8 mouse cellular contexts compared by ENCODE assay signal in genomic region chr9:25487446-25488110, GRCm38 (mm10). TPM values are rescaled to one million over a fixed set of nuclear protein-coding genes. Genes with fewer than 3 reads are reported as not detected.
A peak's percentile ranks its signal among the peaks of the same experiment; 100 is the strongest.
DNase-seq lines count a peak whose midpoint lies in the region; ATAC-seq and TF ChIP-seq lines count a peak whose summit lies in the region.
"Had no signal": no experiment of that assay in that cellular context is flagged by ENCODE, and none has a peak within 500 bp of the region (broad histone marks: within the 10 kb centered on the region; RNA-seq: fewer than 3 reads in every experiment).

No protein-coding gene starts in this region.

- H3K4me3 ChIP-seq in hindbrain, postnatal 0 days (ENCODE audit: low read length), result no peak overlapping the region
- H3K4me3 ChIP-seq in hindbrain, embryonic 11.5 days (ENCODE audit: low read depth, low read length), result no peak overlapping the region
- no peak overlapping the region for H3K4me3 ChIP-seq in heart, embryonic 14.5 days (ENCODE audit: control insufficient read depth in 1 of 2, insufficient read depth in 1 of 2, low read depth in 1 of 2, low read length in 2 of 2)
- no peak overlapping the region for H3K4me3 ChIP-seq in limb, embryonic 13.5 days
- H3K4me3 ChIP-seq in left cerebral cortex, adult 2 months, result no peak overlapping the region

- H3K9ac ChIP-seq in hindbrain, postnatal 0 days (replicated peaks; ENCODE audit: low read length), result no peak overlapping the region
- no peak overlapping the region for H3K9ac ChIP-seq in hindbrain, embryonic 11.5 days (ENCODE audit: low read depth, low read length)
- peak overlapping the region; percentile 4; the same call in 1 of the 2 replicates for H3K9ac ChIP-seq in heart, embryonic 14.5 days (ENCODE audit: low read length)
- no peak overlapping the region for H3K9ac ChIP-seq in limb, embryonic 13.5 days
- H3K9ac ChIP-seq: liver, embryonic 14.5 days had no signal

- no peak for TF ChIP-seq CTCF in hindbrain, postnatal 0 days (IDR thresholded peaks at IDR 0.05; ENCODE audit: low read depth)
- TF ChIP-seq CTCF in left cerebral cortex, adult 2 months (IDR thresholded peaks at IDR 0.05), result no peak

- no peak overlapping the region for H3K4me2 ChIP-seq in hindbrain, postnatal 0 days (ENCODE audit: low read depth, low read length)
- H3K4me2 ChIP-seq in hindbrain, embryonic 11.5 days (replicated peaks; ENCODE audit: low read depth, low read length), result no peak overlapping the region
- H3K4me2 ChIP-seq in heart, embryonic 14.5 days (ENCODE audit: low read length), result peak overlapping the region; percentile 25; the same call in 1 of the 2 replicates
- H3K4me2 ChIP-seq in limb, embryonic 13.5 days (replicated peaks), result peak overlapping the region; percentile 27

- ATAC-seq in hindbrain, postnatal 0 days, result no peak
- ATAC-seq in hindbrain, embryonic 11.5 days (ENCODE audit: low FRiP score), result no peak
- ATAC-seq in heart, embryonic 14.5 days (ENCODE audit: insufficient number of reproducible peaks, insufficient read depth, low FRiP score, low read depth), result no peak
- peak; percentile 68 for ATAC-seq in limb, embryonic 13.5 days (ENCODE audit: low FRiP score, low read depth)

- H3K4me1 ChIP-seq in hindbrain, postnatal 0 days (ENCODE audit: insufficient read depth, low read length), result peaks cover 13% of the 10 kb centered on the region; the same call in 1 of the 2 replicates
- 0 out of 2 replicates have a peak, but pooled peaks cover 2% of the 10 kb centered on the region for H3K4me1 ChIP-seq in hindbrain, embryonic 11.5 days (replicated peaks; ENCODE audit: control insufficient read depth, insufficient read depth, low read length)
- H3K4me1 ChIP-seq in heart, embryonic 14.5 days (ENCODE audit: control insufficient read depth in 2 of 2, insufficient read depth in 2 of 2, low read length in 2 of 2), result peaks cover 45 to 74% of the 10 kb centered on the region in 2 experiments
- peaks cover 78% of the 10 kb centered on the region for H3K4me1 ChIP-seq in limb, embryonic 13.5 days

- H3K36me3 ChIP-seq in hindbrain, postnatal 0 days (ENCODE audit: insufficient read depth, low read length), result no peaks in the 10 kb centered on the region
- H3K36me3 ChIP-seq in hindbrain, embryonic 11.5 days (ENCODE audit: control insufficient read depth, insufficient read depth, low read length), result no peaks in the 10 kb centered on the region
- H3K36me3 ChIP-seq in heart, embryonic 14.5 days (ENCODE audit: control insufficient read depth, insufficient read depth, low read length), result peaks cover 10% of the 10 kb centered on the region
- peaks cover 7% of the 10 kb centered on the region; the same call in 1 of the 2 replicates for H3K36me3 ChIP-seq in limb, embryonic 13.5 days

- H3K27ac ChIP-seq in hindbrain, postnatal 0 days, result no peak overlapping the region
- no peak overlapping the region for H3K27ac ChIP-seq in hindbrain, embryonic 11.5 days (ENCODE audit: low read depth, low read length)
- H3K27ac ChIP-seq in heart, embryonic 14.5 days (replicated peaks in 1 of 2; ENCODE audit: control insufficient read depth in 1 of 2, insufficient read depth in 1 of 2, low read depth in 2 of 2, low read length in 2 of 2), result peak overlapping the region; percentile 25 to 51; a peak in 2 of 4 replicates
- H3K27ac ChIP-seq in limb, embryonic 13.5 days, result peak overlapping the region; percentile 55
- H3K27ac ChIP-seq in left cerebral cortex, adult 2 months, result no peak overlapping the region
- H3K27ac ChIP-seq: liver, embryonic 14.5 days had no signal

- intact Hi-C loops in left cerebral cortex, adult 2 months (cut with DNase I), result no loop called here

- no peaks in the 10 kb centered on the region for H3K27me3 ChIP-seq in hindbrain, postnatal 0 days (ENCODE audit: insufficient read depth, low read length)
- H3K27me3 ChIP-seq in hindbrain, embryonic 11.5 days (ENCODE audit: control insufficient read depth, insufficient read depth, low read length), result no peaks in the 10 kb centered on the region
- H3K27me3 ChIP-seq in heart, embryonic 14.5 days (ENCODE audit: control insufficient read depth, insufficient read depth, low read length), result no peaks in the 10 kb centered on the region
- no peaks in the 10 kb centered on the region for H3K27me3 ChIP-seq in limb, embryonic 13.5 days

- no peaks in the 10 kb centered on the region for H3K9me3 ChIP-seq in hindbrain, postnatal 0 days (ENCODE audit: low read length)
- H3K9me3 ChIP-seq in hindbrain, embryonic 11.5 days (ENCODE audit: control insufficient read depth, low read length), result no peaks in the 10 kb centered on the region
- no peaks in the 10 kb centered on the region for H3K9me3 ChIP-seq in heart, embryonic 14.5 days (ENCODE audit: control insufficient read depth, low read length)
- no peaks in the 10 kb centered on the region for H3K9me3 ChIP-seq in limb, embryonic 13.5 days

- 34% methylated on average over 12 of the region's 12 CpGs for WGBS in hindbrain, postnatal 0 days
- 66% methylated on average over 12 of the region's 12 CpGs for WGBS in hindbrain, embryonic 11.5 days
- WGBS in heart, embryonic 14.5 days, result 41% methylated on average over 12 of the region's 12 CpGs
- WGBS in limb, embryonic 13.5 days, result 60% methylated on average over 12 of the region's 12 CpGs

- DNase-seq in hindbrain, postnatal 0 days (ENCODE audit: low spot score), result peak; percentile 73
- DNase-seq in hindbrain, embryonic 11.5 days (ENCODE audit: low spot score), result no peak
- peak; percentile 87 for DNase-seq in adrenal gland, postnatal 14 days
- no peak for DNase-seq in left cerebral cortex, adult 2 months (ENCODE audit: extremely low spot score in 1 of 2, low spot score in 2 of 2)
- no peak for DNase-seq in right cerebral cortex, postnatal 14 days

RNA-seq across cellular contexts. Expression of gene Eepd1, which starts 6.2 kb away (rescaled TPM):
- 14.5 TPM in 2 replicates for total RNA-seq in hindbrain, postnatal 0 days (2014; rRNA removed)
- 15.8 and 16.3 TPM in 2 replicates for polyA plus RNA-seq in hindbrain, postnatal 0 days (2015; fragmentation: Nextera tagmentation; extraction: Ambion mirVana)
- polyA plus RNA-seq in hindbrain, embryonic 11.5 days (2014; fragmentation: Nextera tagmentation; extraction: Ambion mirVana), result 5.8 and 7.4 TPM in 2 replicates
- total RNA-seq in adrenal gland, postnatal 14 days (2021), result 17.8 and 19.8 TPM in 2 replicates
- 20.8 and 25.6 TPM in 2 replicates for polyA plus RNA-seq in heart, embryonic 14.5 days (2014; fragmentation: Nextera tagmentation; extraction: Ambion mirVana)
- 22.8 and 23.0 TPM in 2 replicates for polyA plus RNA-seq in limb, embryonic 13.5 days (2015; fragmentation: Nextera tagmentation; extraction: Ambion mirVana)
- 10 to 100 TPM; 20.2 to 22.9 TPM for total RNA-seq in left cerebral cortex, adult 2 months (2021)

Comparison
In these comparisons a context has a peak if more than half of its experiments do, and no peak if none do; other contexts are left out.
1. DNase-seq: peak in hindbrain, postnatal 0 days (single experiment) and adrenal gland, postnatal 14 days (single experiment); none in hindbrain, embryonic 11.5 days (single experiment), left cerebral cortex, adult 2 months (0 of 2) and right cerebral cortex, postnatal 14 days (single experiment).
2. H3K27ac ChIP-seq: peak in heart, embryonic 14.5 days (2 of 2) and limb, embryonic 13.5 days (single experiment); none in hindbrain, postnatal 0 days (single experiment), hindbrain, embryonic 11.5 days (single experiment) and left cerebral cortex, adult 2 months (single experiment).
3. H3K4me2 ChIP-seq: peak in heart, embryonic 14.5 days (single experiment) and limb, embryonic 13.5 days (single experiment); none in hindbrain, postnatal 0 days (single experiment) and hindbrain, embryonic 11.5 days (single experiment).